Mouse (Mus musculus): ENCODE results near the gene Enox1. TPM values are rescaled to one million over a fixed set of nuclear protein-coding genes. Genes with fewer than 3 reads are reported as not detected.
A peak's percentile ranks its signal among the peaks of the same experiment; 100 is the strongest.

Gene Enox1
- total RNA-seq, 4 experiments from 2014 or later = 0.31 to 1.0 (median 0.69) TPM

GRCm38 (mm10) chr14:77272248-77272930, 115.8 kb downstream of the Enox1 start:
- no peak for DNase-seq (ENCODE audit: low spot score in 2 of 2)

GRCm38 (mm10) chr14:77272931-77273446, 116.4 kb downstream of the Enox1 start:
- DNase-seq (ENCODE audit: low spot score in 2 of 2) = no peak

GRCm38 (mm10) chr14:77273721-77274120, 117.2 kb downstream of the Enox1 start:
- DNase-seq (ENCODE audit: low spot score in 2 of 2) = no peak

- DNase-seq (ENCODE audit: low spot score in 2 of 2) = no peak
Observed at GRCm38 (mm10) chr14:77275607-77276006, 119.0 kb downstream of the Enox1 start.

- DNase-seq (ENCODE audit: low spot score in 2 of 2) = no peak
Observed at GRCm38 (mm10) chr14:77279143-77279542, 122.6 kb downstream of the Enox1 start.

- no peak for DNase-seq (ENCODE audit: low spot score in 2 of 2)
Observed at GRCm38 (mm10) chr14:77280454-77280853, 123.9 kb downstream of the Enox1 start.

GRCm38 (mm10) chr14:77280893-77281292, 124.3 kb downstream of the Enox1 start:
- no peak for DNase-seq (ENCODE audit: low spot score in 2 of 2)

- no peak for DNase-seq (ENCODE audit: low spot score in 2 of 2)
Observed at GRCm38 (mm10) chr14:77283939-77284338, 127.4 kb downstream of the Enox1 start.

- no peak for DNase-seq (ENCODE audit: low spot score in 2 of 2)
Observed at GRCm38 (mm10) chr14:77285453-77285852, 128.9 kb downstream of the Enox1 start.

- DNase-seq (ENCODE audit: low spot score in 2 of 2) = no peak
Observed at GRCm38 (mm10) chr14:77291756-77292155, 135.2 kb downstream of the Enox1 start.

GRCm38 (mm10) chr14:77297039-77297438, 140.5 kb downstream of the Enox1 start:
- DNase-seq (ENCODE audit: low spot score in 2 of 2) = peak; percentile 22 to 61

- DNase-seq (ENCODE audit: low spot score in 2 of 2) = no peak
Observed at GRCm38 (mm10) chr14:77298327-77298726, 141.8 kb downstream of the Enox1 start.

- no peak for DNase-seq (ENCODE audit: low spot score in 2 of 2)
Observed at GRCm38 (mm10) chr14:77309571-77309970, 153.0 kb downstream of the Enox1 start.

- no peak for DNase-seq (ENCODE audit: low spot score in 2 of 2)
Observed at GRCm38 (mm10) chr14:77311456-77311855, 154.9 kb downstream of the Enox1 start.

GRCm38 (mm10) chr14:77319396-77319795, 162.8 kb downstream of the Enox1 start:
- DNase-seq (ENCODE audit: low spot score in 2 of 2) = no peak

- DNase-seq (ENCODE audit: low spot score in 2 of 2) = no peak
Observed at GRCm38 (mm10) chr14:77324348-77324747, 167.8 kb downstream of the Enox1 start.

- DNase-seq (ENCODE audit: low spot score in 2 of 2) = no peak
Observed at GRCm38 (mm10) chr14:77327693-77328092, 171.1 kb downstream of the Enox1 start.

GRCm38 (mm10) chr14:77329791-77330190, 173.2 kb downstream of the Enox1 start:
- DNase-seq (ENCODE audit: low spot score in 2 of 2) = no peak

GRCm38 (mm10) chr14:77343662-77344340, 187.2 kb downstream of the Enox1 start:
- DNase-seq (ENCODE audit: low spot score in 2 of 2) = no peak

GRCm38 (mm10) chr14:77346296-77346695, 189.7 kb downstream of the Enox1 start:
- peak; percentile 11 to 16 for DNase-seq (ENCODE audit: low spot score in 2 of 2)

- DNase-seq (ENCODE audit: low spot score in 2 of 2) = no peak
Observed at GRCm38 (mm10) chr14:77351803-77352352, 195.3 kb downstream of the Enox1 start.

GRCm38 (mm10) chr14:77362662-77363061, 206.1 kb downstream of the Enox1 start:
- DNase-seq (ENCODE audit: low spot score in 2 of 2) = no peak

Measured in gastrocnemius, adult 8-10 months (tissue).